ENCODE assay signal across 43 mouse cellular contexts in the genomic region with DNA sequence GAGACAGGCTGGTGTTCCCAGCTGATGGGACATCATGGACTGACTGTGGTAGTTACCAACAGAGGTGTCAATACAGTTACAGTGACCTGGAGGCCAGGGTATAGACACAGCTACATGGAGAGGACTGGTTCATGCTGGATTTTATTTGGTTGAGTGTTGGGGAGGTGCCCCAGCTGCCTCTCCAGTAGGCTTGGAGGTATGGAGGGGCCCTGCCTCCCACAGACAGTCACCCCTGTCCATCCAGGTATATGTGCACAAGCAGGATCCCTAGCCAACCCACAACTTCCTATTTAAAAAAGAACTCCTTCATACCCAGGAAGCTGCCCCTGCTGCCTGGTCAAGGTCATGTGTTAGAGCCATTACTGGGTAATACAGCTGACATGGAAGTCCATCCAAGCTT. TPM values are rescaled to one million over a fixed set of nuclear protein-coding genes. Genes with fewer than 3 reads are reported as not detected.
"Had no signal": no experiment of that assay in that cellular context is flagged by ENCODE, and none has a peak within 500 bp of the region (broad histone marks: within the 10 kb centered on the region; RNA-seq: fewer than 3 reads in every experiment).

No protein-coding gene starts in this region.

- H3K4me1 ChIP-seq: limb, embryonic 10.5 days; limb, embryonic 12.5 days; limb, embryonic 13.5 days; limb, embryonic 15.5 days; liver, embryonic 12.5 days; liver, embryonic 13.5 days; liver, embryonic 15.5 days; lung, embryonic 15.5 days; megakaryocyte, embryonic 14.5 days; midbrain, embryonic 10.5 days; midbrain, embryonic 12.5 days; midbrain, embryonic 13.5 days; midbrain, embryonic 15.5 days had no signal

- H3K9me3 ChIP-seq: limb, embryonic 10.5 days; limb, embryonic 12.5 days; limb, embryonic 13.5 days; limb, embryonic 15.5 days; liver, embryonic 12.5 days; liver, embryonic 13.5 days; liver, embryonic 15.5 days; lung, embryonic 15.5 days; midbrain, embryonic 10.5 days; midbrain, embryonic 12.5 days; midbrain, embryonic 13.5 days; midbrain, embryonic 15.5 days had no signal

- DNase-seq: left cerebral cortex, postnatal 4 days; liver; liver, embryonic 13.5 days; liver, postnatal 0 days; lung, adult 18-20 months; lung, adult 2 months; lung, embryonic 14.5 days; lung, postnatal 10 days; lung, postnatal 14 days; lung, postnatal 36 days; lung, postnatal 4 days; midbrain, embryonic 14.5 days had no signal

- ATAC-seq: liver, embryonic 12.5 days; liver, postnatal 0 days; lung, postnatal 0 days; midbrain, embryonic 13.5 days; midbrain, embryonic 15.5 days; midbrain, embryonic 16.5 days had no signal

- H3K27ac ChIP-seq: limb, embryonic 10.5 days; limb, embryonic 12.5 days; limb, embryonic 13.5 days; limb, embryonic 15.5 days; liver, embryonic 12.5 days; liver, embryonic 13.5 days; liver, embryonic 14.5 days; liver, embryonic 15.5 days; lung, embryonic 15.5 days; macrophage; midbrain, embryonic 10.5 days; midbrain, embryonic 12.5 days; midbrain, embryonic 13.5 days; midbrain, embryonic 15.5 days had no signal

- H3K27me3 ChIP-seq: midbrain, embryonic 12.5 days had no signal

- H3K4me3 ChIP-seq: limb, embryonic 10.5 days; limb, embryonic 12.5 days; limb, embryonic 13.5 days; limb, embryonic 15.5 days; liver, embryonic 12.5 days; liver, embryonic 13.5 days; liver, embryonic 15.5 days; lung, embryonic 15.5 days; megakaryocyte, embryonic 14.5 days; midbrain, embryonic 10.5 days; midbrain, embryonic 12.5 days; midbrain, embryonic 13.5 days; midbrain, embryonic 15.5 days; myocyte had no signal

- H3K36me3 ChIP-seq: limb, embryonic 10.5 days; limb, embryonic 12.5 days; limb, embryonic 13.5 days; limb, embryonic 15.5 days; liver, embryonic 12.5 days; liver, embryonic 13.5 days; liver, embryonic 15.5 days; lung, embryonic 15.5 days; midbrain, embryonic 10.5 days; midbrain, embryonic 12.5 days; midbrain, embryonic 13.5 days; midbrain, embryonic 15.5 days had no signal

RNA-seq across cellular contexts. Expression of a gene that starts 27.0 kb away (rescaled TPM):
- total RNA-seq: left cerebral cortex, postnatal 10 days; left cerebral cortex, postnatal 14 days; left cerebral cortex, postnatal 25 days; left cerebral cortex, postnatal 36 days; left cerebral cortex, postnatal 4 days; liver, adult 2 months; megakaryocyte progenitor cell, adult 5-6 weeks; megakaryocyte, adult 5-6 weeks; megakaryocyte-erythroid progenitor cell, adult 5-6 weeks; midbrain, postnatal 0 days; monocyte, adult 5-6 weeks had no signal
- polyA plus RNA-seq: limb, embryonic 11.5 days; limb, embryonic 12.5 days; limb, embryonic 13.5 days; limb, embryonic 15.5 days; liver, adult 2 months; liver, embryonic 13.5 days; liver, embryonic 14.5 days; liver, embryonic 16.5 days; liver, postnatal 0 days; macrophage; midbrain, embryonic 10.5 days; midbrain, embryonic 11.5 days; midbrain, embryonic 12.5 days; midbrain, embryonic 13.5 days; midbrain, embryonic 14.5 days; midbrain, embryonic 16.5 days; midbrain, postnatal 0 days; neural tube, embryonic 11.5 days had no signal
